Mouse (Mus musculus) G1E (cell line): Measurements from ENCODE around the gene Fcer2a.

Experiments used
- CTCF ChIP-seq: IDR thresholded peaks from 2 replicates; pipeline ENCODE4 v1.5.1; 2012; ENCODE audit warnings: low read depth, low read length, inconsistent platforms, mixed read lengths
- POLR2AphosphoS5 ChIP-seq: IDR thresholded peaks from 2 replicates; pipeline ENCODE4 v1.6.1; 2012; ENCODE audit warnings: low read depth, low read length, inconsistent platforms; ENCODE audit not compliant: insufficient replicate concordance
- TAL1 ChIP-seq: conservative IDR thresholded peaks from 2 replicates; pipeline ENCODE4 v1.6.1; 2012; ENCODE audit warnings: low read depth, low read length, inconsistent platforms, mixed read lengths

- TF ChIP-seq TAL1 = no peak
- TF ChIP-seq CTCF = no peak
- TF ChIP-seq POLR2AphosphoS5 = no peak
Observed at GRCm38 (mm10) chr8:3690774-3691173, 3.2 kb downstream of the Fcer2a start.
